Mouse (Mus musculus) testis, adult 2 months (tissue): Measurements from ENCODE around the gene Sh2b1.

ENCODE experiments used
- CTCF ChIP-seq: fragments of 200-500 bp; IDR thresholded peaks from 2 replicates; pipeline ENCODE4 v1.5.1; 2012; ENCODE audit warnings: low read depth, mild to moderate bottlenecking, inconsistent platforms, low read length, moderate library complexity; ENCODE audit not compliant: control insufficient read depth, insufficient read depth, insufficient replicate concordance
- POLR2A ChIP-seq: fragments of 200-500 bp; IDR thresholded peaks from 2 replicates; pipeline ENCODE4 v1.6.1; 2012; ENCODE audit warnings: low read depth, mild to moderate bottlenecking, inconsistent platforms, low read length, moderate library complexity; ENCODE audit not compliant: control insufficient read depth

GRCm38 (mm10) chr7:126434726-126435125 lies 40.5 kb downstream of the Sh2b1 start:
- TF ChIP-seq CTCF (no peak), POLR2A (no peak)
